Mouse (Mus musculus) right cerebral cortex, postnatal 14 days (tissue): ENCODE measurements around the gene Adamtsl2.

Experiments
- DNase-seq: peaks from one replicate; pipeline ENCODE4 v3.0.0; 2022

Gene Adamtsl2

GRCm38 (mm10) chr2:27121626-27122355, 42.6 kb downstream of the Adamtsl2 start:
- no peak for DNase-seq

DNA sequence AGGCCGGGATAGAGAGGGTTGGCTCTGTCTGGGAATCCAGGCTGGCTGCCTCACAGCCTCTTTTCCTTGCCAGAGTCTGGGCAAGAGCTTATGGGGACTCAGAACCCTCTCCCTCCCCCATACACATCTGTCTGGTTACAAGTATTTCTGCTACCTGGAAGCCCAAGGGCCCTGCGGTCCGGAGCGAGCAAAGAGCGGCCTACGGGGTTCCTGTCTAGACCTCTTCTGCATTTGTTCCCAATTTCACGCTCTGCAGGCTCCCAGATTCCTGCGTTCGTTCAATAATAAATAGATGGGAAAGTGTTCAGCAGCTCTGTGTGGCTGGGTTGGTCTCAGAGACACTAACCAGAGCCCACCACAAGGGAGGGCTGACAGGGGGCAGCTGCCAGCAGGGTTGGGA, 43.4 kb downstream of the Adamtsl2 start:
- no peak for DNase-seq

DNA sequence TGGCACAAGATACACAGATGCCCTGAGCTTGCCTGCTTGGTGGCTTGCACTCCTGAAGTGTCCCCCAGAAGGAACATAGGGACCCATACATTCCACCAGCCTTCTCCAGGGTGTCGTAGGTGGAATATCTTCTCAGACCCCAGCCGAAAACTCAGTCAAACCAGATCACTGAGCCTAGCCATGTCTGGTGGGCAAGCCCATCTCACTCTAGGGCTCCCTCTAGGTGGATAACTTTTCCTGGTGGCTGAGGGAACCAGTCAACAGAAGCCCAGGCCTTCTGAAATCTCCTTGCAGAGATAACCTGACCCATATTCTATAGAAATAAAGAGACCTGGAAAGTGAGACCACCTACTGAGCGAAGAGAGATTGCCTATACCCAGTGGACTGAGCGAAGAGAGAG, 43.9 kb downstream of the Adamtsl2 start:
- DNase-seq = no peak

DNA sequence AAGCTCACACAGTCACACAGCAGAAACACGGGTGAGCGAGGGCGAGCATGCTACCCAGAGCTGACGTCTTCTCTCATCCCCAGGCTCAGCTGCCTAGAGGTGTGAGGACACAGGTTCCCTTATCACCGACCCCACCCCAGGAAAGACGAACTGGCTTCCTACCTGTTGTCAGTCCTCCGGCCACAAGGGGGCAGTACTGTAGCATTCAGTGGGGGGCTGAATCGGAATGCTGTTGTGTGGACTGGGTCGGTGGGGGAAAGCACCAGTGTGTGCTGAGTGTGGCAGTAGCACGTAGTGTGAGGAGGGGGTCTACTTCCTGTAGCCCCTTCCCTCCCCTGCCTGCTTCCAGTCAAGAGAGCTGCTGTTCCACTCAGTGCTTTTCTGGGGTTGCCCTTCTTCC, 46.8 kb downstream of the Adamtsl2 start:
- DNase-seq = peak; percentile 61

DNA sequence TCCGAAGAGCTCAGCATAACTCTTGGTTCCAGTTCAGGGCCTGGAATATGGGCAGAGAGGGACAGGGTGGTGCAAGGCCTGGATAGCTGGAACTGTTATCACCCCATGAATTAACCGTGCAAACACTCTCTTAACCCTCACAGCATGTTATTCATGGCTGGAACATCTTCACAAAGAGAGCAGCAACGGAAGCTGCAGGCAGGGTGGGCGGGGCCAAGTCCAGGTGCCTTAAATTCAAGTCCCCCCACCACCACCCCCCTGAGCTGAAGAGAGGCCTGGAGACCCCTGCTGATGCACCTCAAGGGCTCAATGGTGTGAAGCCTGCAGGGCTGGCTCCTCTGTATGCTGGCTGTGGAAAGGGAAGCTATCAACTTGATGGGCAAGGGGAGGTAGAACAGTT, 47.3 kb downstream of the Adamtsl2 start:
- no peak for DNase-seq

- no peak for DNase-seq
Measured at GRCm38 (mm10) chr2:27128990-27129389, 49.8 kb downstream of the Adamtsl2 start.

DNA sequence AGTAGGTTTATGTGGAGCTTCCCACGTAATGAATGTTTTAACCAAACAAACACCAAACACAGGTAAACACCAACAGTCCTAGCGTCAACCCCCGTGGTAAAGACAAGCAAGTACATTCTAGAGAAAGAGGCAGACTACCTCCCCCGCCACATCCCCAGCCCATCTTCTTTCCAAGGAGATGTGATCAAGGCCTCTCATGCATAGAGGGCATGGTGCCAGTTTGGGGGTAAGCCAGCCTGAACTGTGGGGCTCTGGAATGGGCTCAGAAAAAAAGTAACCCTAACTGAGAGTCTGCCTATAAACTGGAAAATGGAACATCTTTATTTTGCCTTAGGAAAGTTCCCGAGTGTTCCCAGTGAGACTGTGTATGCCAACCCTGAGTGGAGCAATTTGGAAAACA, 56.8 kb downstream of the Adamtsl2 start:
- DNase-seq = no peak

DNA sequence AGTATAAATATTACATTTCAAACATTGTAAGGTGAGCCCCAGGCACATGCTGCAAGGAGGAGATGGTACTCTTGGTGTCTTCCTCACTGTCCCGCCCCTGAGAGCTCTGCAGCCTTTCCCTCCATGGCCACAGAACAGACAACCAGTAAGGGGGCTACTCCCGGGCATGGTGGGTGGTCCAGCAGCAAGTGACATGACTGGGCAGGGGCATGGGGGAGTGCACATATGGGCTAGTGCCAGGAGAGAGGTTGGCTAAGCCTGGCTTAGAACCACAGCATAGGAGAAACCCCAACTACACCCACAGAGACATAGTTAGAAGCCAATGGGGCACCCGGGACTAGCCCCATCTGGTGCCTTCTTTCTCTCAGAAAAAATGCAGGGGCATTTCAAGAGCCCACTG, 57.2 kb downstream of the Adamtsl2 start:
- no peak for DNase-seq

GRCm38 (mm10) chr2:27136789-27137188, 57.6 kb downstream of the Adamtsl2 start:
- no peak for DNase-seq

DNA sequence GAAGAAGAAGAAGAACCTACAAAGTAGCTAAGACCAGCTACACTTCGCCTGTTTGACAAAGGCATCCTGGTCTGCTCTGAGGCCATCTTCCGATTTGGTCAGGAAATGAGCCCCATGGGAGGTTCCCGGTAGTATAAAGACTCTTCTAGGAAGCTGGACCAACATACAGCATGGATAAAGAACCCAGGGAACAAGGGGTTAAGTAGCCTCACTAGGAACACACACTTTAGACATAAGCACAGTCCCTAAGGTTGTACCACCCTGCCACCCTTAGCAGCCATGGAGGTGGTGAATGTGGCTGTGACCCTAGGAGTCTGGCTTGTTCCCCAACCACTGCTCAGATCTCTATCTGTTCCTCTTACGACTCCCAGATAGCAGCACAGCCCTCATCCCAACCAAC, 59.2 kb downstream of the Adamtsl2 start:
- no peak for DNase-seq

GRCm38 (mm10) chr2:27141950-27142693, 62.9 kb downstream of the Adamtsl2 start, which contains the start of gene Fam163b:
Fam163b (minus strand) TSS chr2:27142491.
- DNase-seq = peak; percentile 65

DNA sequence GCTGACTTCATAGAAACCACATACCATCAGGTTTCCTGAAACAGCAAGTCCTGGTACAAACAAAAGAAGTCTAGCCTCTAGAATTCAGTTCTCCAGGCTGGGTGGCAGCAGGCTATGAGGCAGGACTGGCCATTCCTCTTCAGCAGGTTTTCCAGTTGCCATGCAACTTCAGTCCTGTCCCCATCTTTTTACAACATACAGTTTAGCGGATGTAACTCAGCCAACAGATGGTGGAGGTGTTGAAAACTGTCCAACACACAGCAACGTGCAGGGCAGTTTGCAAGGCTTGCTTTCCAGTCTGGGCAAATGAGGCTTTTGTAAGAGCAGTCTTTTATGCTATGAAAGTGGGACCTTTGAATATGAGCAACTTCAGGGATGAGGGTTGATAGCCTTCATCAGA, 65.8 kb downstream of the Adamtsl2 start:
- DNase-seq = no peak

- DNase-seq = no peak
Measured at GRCm38 (mm10) chr2:27146840-27147239, 67.7 kb downstream of the Adamtsl2 start.

DNA sequence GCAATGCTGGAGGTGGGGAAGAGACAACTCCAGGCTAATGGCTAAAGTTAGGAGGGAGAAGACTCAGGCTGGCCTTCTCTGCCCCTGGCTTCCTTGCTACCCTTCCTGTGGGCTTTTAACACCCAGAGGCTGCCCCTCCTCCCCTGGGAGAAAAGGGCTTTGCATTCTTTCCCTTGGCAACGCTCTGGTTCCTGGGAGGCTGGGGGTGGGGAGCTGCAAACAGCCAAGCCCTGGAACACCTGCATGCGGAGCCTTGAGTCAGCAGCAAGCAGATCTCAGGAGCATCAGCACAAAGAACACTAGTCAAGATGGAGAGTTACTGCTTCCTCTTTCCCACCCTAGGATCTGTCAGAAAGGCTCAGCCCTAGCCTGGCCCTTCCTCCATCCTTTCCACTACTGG, 70.3 kb downstream of the Adamtsl2 start:
- no peak for DNase-seq

- no peak for DNase-seq
Measured at GRCm38 (mm10) chr2:27154466-27155185, 75.4 kb downstream of the Adamtsl2 start.

GRCm38 (mm10) chr2:27156596-27156995, 77.4 kb downstream of the Adamtsl2 start:
- DNase-seq = no peak
